Mouse (Mus musculus) brain, embryonic 18.5 days (tissue): Measurements from ENCODE around the gene AL731706.1.

ENCODE experiments used
- DNase-seq: peaks from one replicate; pipeline ENCODE4 v3.0.0-alpha.2; 2012; ENCODE audit warnings: low read depth, low spot score

The AL731706.1 gene

GRCm38 (mm10) chr2:136835882-136836281 lies 55.3 kb downstream of the AL731706.1 start:
- no peak for DNase-seq

GRCm38 (mm10) chr2:136834715-136835075 lies 56.5 kb downstream of the AL731706.1 start:
- no peak for DNase-seq

GRCm38 (mm10) chr2:136833976-136834714 lies 57.0 kb downstream of the AL731706.1 start:
- DNase-seq: no peak

- no peak for DNase-seq
These were observed 58.3 kb downstream of the AL731706.1 start for GRCm38 (mm10) chr2:136832936-136833335.
